Mouse (Mus musculus): ENCODE measurements around the gene Gm20715. TPM values are rescaled to one million over a fixed set of nuclear protein-coding genes. Genes with fewer than 3 reads are reported as not detected.
"Not testable (repeated sequence)": the region's sequence is repeated elsewhere in the genome, so short reads cannot be mapped to it uniquely, and the experiment has no call there.

The Gm20715 gene
- polyA plus RNA-seq, 1 experiment from 2014 or later, result not detected

DNA sequence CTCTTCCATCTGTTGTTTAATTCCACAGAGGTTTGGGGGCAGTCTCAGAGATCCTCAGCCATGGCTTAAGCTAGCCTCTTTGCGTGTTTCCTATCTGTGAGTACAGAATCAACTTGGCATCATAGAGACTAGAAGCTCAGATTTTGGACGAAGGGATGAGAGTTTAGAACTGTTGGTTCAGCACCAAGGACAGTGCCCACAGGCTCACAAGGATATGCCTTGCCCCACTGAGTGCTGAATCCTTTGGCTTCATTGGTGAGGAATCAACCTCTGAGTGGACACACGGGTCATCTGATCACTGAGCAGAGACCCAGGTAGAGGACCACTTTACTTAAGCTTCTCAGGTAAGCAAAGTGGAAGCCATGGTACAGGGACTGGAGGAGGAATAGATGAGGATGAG, 46.3 kb downstream of the Gm20715 start:
- no peak overlapping the region for H3K9ac ChIP-seq (ENCODE audit: low read depth, low read length)
- WGBS, result 40% methylated on average over 3 of the region's 3 CpGs
- no peak overlapping the region for H3K4me3 ChIP-seq (ENCODE audit: low read length)
- peaks cover 4% of the 10 kb centered on the region; the same call in 1 of the 2 replicates for H3K9me3 ChIP-seq (ENCODE audit: control insufficient read depth, low read length)
- no peak overlapping the region for H3K4me2 ChIP-seq (replicated peaks; ENCODE audit: low read depth, low read length)
- no peaks in the 10 kb centered on the region for H3K36me3 ChIP-seq (ENCODE audit: control insufficient read depth, insufficient read depth, low read length)
- no peak for ATAC-seq (ENCODE audit: low FRiP score, low TSS enrichment)
- no peak overlapping the region for H3K27ac ChIP-seq (ENCODE audit: low read depth, low read length)
- H3K27me3 ChIP-seq (ENCODE audit: control insufficient read depth, insufficient read depth, low read length), result no peaks in the 10 kb centered on the region
- no peaks in the 10 kb centered on the region for H3K4me1 ChIP-seq (ENCODE audit: control insufficient read depth, insufficient read depth, low read length)

- H3K27ac ChIP-seq (ENCODE audit: low read depth, low read length), result no peak within 1 kb of the TSS
- H3K36me3 ChIP-seq (ENCODE audit: control insufficient read depth, insufficient read depth, low read length), result no peaks in the 10 kb centered on the region
- no peaks in the 10 kb centered on the region for H3K27me3 ChIP-seq (ENCODE audit: control insufficient read depth, insufficient read depth, low read length)
- ATAC-seq (ENCODE audit: low FRiP score, low TSS enrichment), result no peak
- no peak within 1 kb of the TSS for H3K4me2 ChIP-seq (replicated peaks; ENCODE audit: low read depth, low read length)
- no peaks in the 10 kb centered on the region for H3K4me1 ChIP-seq (ENCODE audit: control insufficient read depth, insufficient read depth, low read length)
- H3K4me3 ChIP-seq (ENCODE audit: low read length), result no peak within 1 kb of the TSS
- no peak within 1 kb of the TSS for H3K9ac ChIP-seq (ENCODE audit: low read depth, low read length)
- no peaks in the 10 kb centered on the region for H3K9me3 ChIP-seq (ENCODE audit: control insufficient read depth, low read length)
These were observed 56.9 kb downstream of the Gm20715 start, which contains the start of gene Olfr1346 for GRCm38 (mm10) chr7:6466951-6467350. TSS of gene Olfr1346 (plus strand) at chr7:6467101.

- not testable (repeated sequence) for H3K27ac ChIP-seq (ENCODE audit: low read depth, low read length); H3K4me1 ChIP-seq (ENCODE audit: control insufficient read depth, insufficient read depth, low read length); H3K4me2 ChIP-seq (replicated peaks; ENCODE audit: low read depth, low read length); ATAC-seq (ENCODE audit: low FRiP score, low TSS enrichment); H3K36me3 ChIP-seq (ENCODE audit: control insufficient read depth, insufficient read depth, low read length); H3K9ac ChIP-seq (ENCODE audit: low read depth, low read length); H3K4me3 ChIP-seq (ENCODE audit: low read length); H3K27me3 ChIP-seq (ENCODE audit: control insufficient read depth, insufficient read depth, low read length); H3K9me3 ChIP-seq (ENCODE audit: control insufficient read depth, low read length)
- 92% methylated on average over 2 of the region's 2 CpGs for WGBS
These were observed 67.6 kb downstream of the Gm20715 start for GRCm38 (mm10) chr7:6477633-6478032.

DNA sequence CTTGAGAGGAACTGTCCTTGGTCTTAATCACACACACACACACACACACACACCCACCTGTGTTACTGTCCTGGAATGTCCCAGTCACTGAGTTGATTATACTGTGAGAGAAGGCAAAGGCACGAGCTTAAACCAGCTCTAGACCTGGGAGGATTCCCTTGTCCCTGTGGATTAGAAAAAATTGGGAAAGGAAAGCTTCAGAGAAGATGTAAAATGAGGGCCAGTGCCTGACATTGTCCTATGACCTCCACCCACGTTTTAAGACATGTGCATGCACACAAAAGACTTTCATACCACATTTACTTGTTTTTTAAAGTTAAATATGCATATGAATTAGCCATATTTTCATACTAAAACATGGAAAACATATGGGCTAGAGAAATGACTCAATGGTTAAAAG, 76.8 kb downstream of the Gm20715 start, which contains the start of gene Olfr5:
Olfr5 (minus strand) TSS at position 101 of the 400 bp plus-strand sequence.
- Histone ChIP-seq H3K27ac (ENCODE audit: low read depth, low read length) (no peak within 1 kb of the TSS), H3K9me3 (ENCODE audit: control insufficient read depth, low read length) (0 out of 2 replicates have a peak, but pooled peaks cover 2% of the 10 kb centered on the region), H3K4me3 (ENCODE audit: low read length) (no peak within 1 kb of the TSS), H3K9ac (ENCODE audit: low read depth, low read length) (no peak within 1 kb of the TSS), H3K36me3 (ENCODE audit: control insufficient read depth, insufficient read depth, low read length) (no peaks in the 10 kb centered on the region), H3K4me2 (replicated peaks; ENCODE audit: low read depth, low read length) (no peak within 1 kb of the TSS), H3K27me3 (ENCODE audit: control insufficient read depth, insufficient read depth, low read length) (no peaks in the 10 kb centered on the region), H3K4me1 (ENCODE audit: control insufficient read depth, insufficient read depth, low read length) (no peaks in the 10 kb centered on the region)
- no peak for ATAC-seq (ENCODE audit: low FRiP score, low TSS enrichment)
- 38% methylated on average over 2 of the region's 2 CpGs for WGBS

Other genes starting within 250 kb of the Gm20715 start
- gene Zfp444, start 238.1 kb upstream of the Gm20715 start, polyA plus RNA-seq (2014; fragmentation: Nextera tagmentation; extraction: Ambion mirVana), result 59.7 and 70.8 TPM in 2 replicates
- not detected in 2 replicates for gene Galp, start 213.2 kb upstream of the Gm20715 start, polyA plus RNA-seq (2014; fragmentation: Nextera tagmentation; extraction: Ambion mirVana)
- not detected in 2 replicates for gene Zscan5b, start 188.0 kb upstream of the Gm20715 start, polyA plus RNA-seq (2014; fragmentation: Nextera tagmentation; extraction: Ambion mirVana)
- not detected in 2 replicates for gene Epp13, start 157.6 kb upstream of the Gm20715 start, polyA plus RNA-seq (2014; fragmentation: Nextera tagmentation; extraction: Ambion mirVana)
- gene Zfp667, start 123.7 kb upstream of the Gm20715 start, polyA plus RNA-seq (2014; fragmentation: Nextera tagmentation; extraction: Ambion mirVana), result 4.4 and 4.8 TPM in 2 replicates
- gene Zfp583, start 79.0 kb upstream of the Gm20715 start, polyA plus RNA-seq (2014; fragmentation: Nextera tagmentation; extraction: Ambion mirVana), result 4.1 and 5.5 TPM in 2 replicates
- gene Gm3854, start 66.5 kb upstream of the Gm20715 start, polyA plus RNA-seq (2014; fragmentation: Nextera tagmentation; extraction: Ambion mirVana), result 2.6 TPM in 2 replicates
- gene Zfp78, start 47.0 kb upstream of the Gm20715 start, polyA plus RNA-seq (2014; fragmentation: Nextera tagmentation; extraction: Ambion mirVana), result 2.1 TPM in 2 replicates
- 7.5 and 8.7 TPM in 2 replicates for gene Zfp28, start 27.0 kb upstream of the Gm20715 start, polyA plus RNA-seq (2014; fragmentation: Nextera tagmentation; extraction: Ambion mirVana)
- gene Smim17, start 11.6 kb upstream of the Gm20715 start, polyA plus RNA-seq (2014; fragmentation: Nextera tagmentation; extraction: Ambion mirVana), result not detected in 2 replicates
- gene Olfr1344, start 28.4 kb downstream of the Gm20715 start, polyA plus RNA-seq (2014; fragmentation: Nextera tagmentation; extraction: Ambion mirVana), result not detected in 2 replicates
- gene Olfr1336, start 45.9 kb downstream of the Gm20715 start, polyA plus RNA-seq (2014; fragmentation: Nextera tagmentation; extraction: Ambion mirVana), result not detected in 2 replicates
- not detected in 2 replicates for gene Olfr1346, start 56.8 kb downstream of the Gm20715 start, polyA plus RNA-seq (2014; fragmentation: Nextera tagmentation; extraction: Ambion mirVana)
- not detected in 2 replicates for gene Olfr5, start 76.7 kb downstream of the Gm20715 start, polyA plus RNA-seq (2014; fragmentation: Nextera tagmentation; extraction: Ambion mirVana)
- gene Olfr1347, start 89.5 kb downstream of the Gm20715 start, polyA plus RNA-seq (2014; fragmentation: Nextera tagmentation; extraction: Ambion mirVana), result not detected in 2 replicates
- gene Olfr1348, start 98.5 kb downstream of the Gm20715 start, polyA plus RNA-seq (2014; fragmentation: Nextera tagmentation; extraction: Ambion mirVana), result not detected in 2 replicates
- not detected in 2 replicates for gene Olfr1349, start 112.7 kb downstream of the Gm20715 start, polyA plus RNA-seq (2014; fragmentation: Nextera tagmentation; extraction: Ambion mirVana)
- not detected in 2 replicates for gene Olfr1350, start 154.6 kb downstream of the Gm20715 start, polyA plus RNA-seq (2014; fragmentation: Nextera tagmentation; extraction: Ambion mirVana)